Mouse (Mus musculus): Measurements from ENCODE around the gene Il23a. TPM values are rescaled to one million over a fixed set of nuclear protein-coding genes. Genes with fewer than 3 reads are reported as not detected.

Il23a gene
- total and polyA plus RNA-seq, 3 experiments, result 0.32 to 3.6 (median 0.49) TPM

- TF ChIP-seq ZKSCAN1 (IDR thresholded peaks at IDR 0.05; ENCODE audit: borderline replicate concordance, low read depth, low read length), result no peak
- TF ChIP-seq RCOR1 (conservative IDR thresholded peaks at IDR 0.05; ENCODE audit: low read depth, low read length), result 0 out of 2 replicates have a peak, but pooled peaks have one; percentile 48
- peak; percentile 48; the same call in 1 of the 2 replicates for TF ChIP-seq SIN3A (IDR thresholded peaks at IDR 0.05; ENCODE audit: low read length)
- no peak for TF ChIP-seq MAZ (IDR thresholded peaks at IDR 0.05; ENCODE audit: low read depth, low read length)
- TF ChIP-seq ETS1 (conservative IDR thresholded peaks at IDR 0.05; ENCODE audit: low read depth, low read length), result peak; percentile 94
Measured at GRCm38 (mm10) chr10:128256328-128256727, 42.2 kb downstream of the Il23a start (continued).

GRCm38 (mm10) chr10:128255925-128256324 is 42.6 kb downstream of the Il23a start:
- Histone ChIP-seq H3K36me3 (replicated peaks in 1 of 2; ENCODE audit: control insufficient read depth in 1 of 2, insufficient read depth in 1 of 2, low read length in 1 of 2) (peaks cover 17 to 36% of the 10 kb centered on the region in 2 experiments), H3K4me1 (ENCODE audit: control insufficient read depth in 1 of 2, insufficient read depth in 2 of 2) (peaks cover 22 to 45% of the 10 kb centered on the region in 2 experiments), H3K9ac (ENCODE audit: insufficient read depth, low read depth) (no peak overlapping the region), H3K27ac (ENCODE audit: insufficient read depth, low read depth) (no peak overlapping the region), H3K27me3 (replicated peaks) (no peaks in the 10 kb centered on the region), H3K79me2 (replicated peaks; ENCODE audit: control insufficient read depth, extremely low read depth, insufficient read depth, poor library complexity, severe bottlenecking) (no peaks in the 10 kb centered on the region), H3K9me3 (replicated peaks; ENCODE audit: low read length) (no peaks in the 10 kb centered on the region), H3K4me2 (ENCODE audit: insufficient read depth, low read depth, poor library complexity, severe bottlenecking) (no peak overlapping the region), H3K4me3 (replicated peaks in 1 of 3; ENCODE audit: low read depth in 2 of 3, low read length in 2 of 3, poor library complexity in 1 of 3) (no peak overlapping the region)
- no peak for DNase-seq (ENCODE audit: extremely low read depth)
- TF ChIP-seq USF2 (conservative IDR thresholded peaks at IDR 0.05; ENCODE audit: low read depth, low read length) (no peak), CHD1 (IDR thresholded peaks at IDR 0.05; ENCODE audit: low read depth, low read length) (no peak), GABPA (IDR thresholded peaks at IDR 0.05; ENCODE audit: insufficient replicate concordance, low read depth, low read length) (no peak), CHD2 (IDR thresholded peaks at IDR 0.05; ENCODE audit: low read length) (no peak), SIN3A (IDR thresholded peaks at IDR 0.05; ENCODE audit: low read length) (no peak), CTCF (conservative IDR thresholded peaks at IDR 0.05 in 1 of 2, IDR thresholded peaks at IDR 0.05 in 1 of 2; ENCODE audit: low read depth in 2 of 2, low read length in 2 of 2) (no peak), ETS1 (conservative IDR thresholded peaks at IDR 0.05; ENCODE audit: low read depth, low read length) (no peak), PAX5 (IDR thresholded peaks at IDR 0.05; ENCODE audit: low read length) (no peak), RCOR1 (conservative IDR thresholded peaks at IDR 0.05; ENCODE audit: low read depth, low read length) (no peak), NRF1 (IDR thresholded peaks at IDR 0.05; ENCODE audit: low read depth, low read length) (no peak), ZMIZ1 (IDR thresholded peaks at IDR 0.05; ENCODE audit: low read depth, low read length) (no peak), UBTF (IDR thresholded peaks at IDR 0.05; ENCODE audit: low read depth, low read length) (no peak), USF1 (IDR thresholded peaks at IDR 0.05; ENCODE audit: low read depth, low read length) (no peak), TCF12 (IDR thresholded peaks at IDR 0.05; ENCODE audit: low read depth, low read length) (no peak), NELFE (IDR thresholded peaks at IDR 0.05; ENCODE audit: low read depth, low read length) (no peak), ELF1 (IDR thresholded peaks at IDR 0.05; ENCODE audit: low read depth, low read length) (no peak), JUN (IDR thresholded peaks at IDR 0.05; ENCODE audit: insufficient read depth, low read depth, low read length) (no peak)
- dilution Hi-C loops (cut with MboI; ENCODE audit: extremely low pct_ligation_motif_present, extremely low pct_unique_long_range_greater_than_20kb, low sequenced_read_pairs), result no loop called here
- in situ Hi-C loops (cut with MboI; ENCODE audit: low pct_ligation_motif_present, low pct_unique_long_range_greater_than_20kb, low sequenced_read_pairs), result no loop called here
